Mouse (Mus musculus) granulocyte monocyte progenitor cell, adult 5-6 weeks (primary cell): ENCODE results near the gene Eif2b3. TPM values are rescaled to one million over a fixed set of nuclear protein-coding genes. Genes with fewer than 3 reads are reported as not detected.

Experiments
- ATAC-seq: replicated peaks from 2 replicates; pipeline ENCODE4 v1.8.0; 2016; ENCODE audit warnings: mild to moderate bottlenecking, moderate TSS enrichment, inconsistent platforms; ENCODE audit not compliant: poor library complexity, severe bottlenecking
- total RNA-seq, 2 experiments: library from RNA; stranded (forward) in 1 of 2; stranded (reverse) in 1 of 2; fragments of 200-712, 200-1000 nt in 1 of 2; fragments of >200 nt in 1 of 2; fragmentation: Nextera tagmentation in 1 of 2; gene quantifications; 2 replicates each; pipeline ENCODE4 v1.2.3; 2014 to 2017

The Eif2b3 gene
- total RNA-seq, 2 experiments from 2014 or later: 13.1 to 41.3 TPM

DNA sequence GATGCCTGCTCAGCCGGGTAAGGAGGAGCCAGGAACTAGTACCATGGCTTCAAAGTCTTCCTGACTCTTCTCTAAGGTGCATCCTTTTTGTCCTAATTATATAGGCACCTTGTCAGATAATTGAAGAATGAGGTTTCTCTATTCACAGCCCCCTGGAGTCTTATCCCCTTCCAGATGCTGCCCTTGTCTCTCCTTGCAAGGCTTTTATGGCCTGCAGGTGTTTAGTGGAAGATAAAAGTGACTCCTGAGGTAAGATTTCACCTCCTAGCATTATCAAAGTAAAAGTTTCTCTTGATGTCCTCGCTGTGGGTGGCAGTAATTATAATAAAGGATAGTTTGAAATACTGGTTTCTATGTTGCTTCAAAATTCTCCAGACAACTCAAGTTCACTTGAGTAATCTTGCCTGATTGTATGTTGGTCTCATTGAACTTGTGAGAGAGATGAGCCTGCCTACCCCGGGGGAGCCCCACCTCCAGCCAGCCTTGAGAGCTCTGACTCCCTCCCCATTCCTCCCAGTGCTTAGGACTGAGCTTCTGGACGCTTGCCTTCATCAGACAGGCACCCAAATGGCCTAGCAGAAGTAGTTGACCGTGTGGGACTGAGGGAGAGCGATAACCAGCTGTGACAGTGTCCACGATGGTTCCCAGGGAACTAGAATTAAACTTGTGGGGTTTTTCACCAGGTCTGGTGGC, 68.9 kb downstream of the Eif2b3 start:
- ATAC-seq: no peak

GRCm38 (mm10) chr4:117090586-117090985, 71.4 kb downstream of the Eif2b3 start:
- no peak for ATAC-seq

DNA sequence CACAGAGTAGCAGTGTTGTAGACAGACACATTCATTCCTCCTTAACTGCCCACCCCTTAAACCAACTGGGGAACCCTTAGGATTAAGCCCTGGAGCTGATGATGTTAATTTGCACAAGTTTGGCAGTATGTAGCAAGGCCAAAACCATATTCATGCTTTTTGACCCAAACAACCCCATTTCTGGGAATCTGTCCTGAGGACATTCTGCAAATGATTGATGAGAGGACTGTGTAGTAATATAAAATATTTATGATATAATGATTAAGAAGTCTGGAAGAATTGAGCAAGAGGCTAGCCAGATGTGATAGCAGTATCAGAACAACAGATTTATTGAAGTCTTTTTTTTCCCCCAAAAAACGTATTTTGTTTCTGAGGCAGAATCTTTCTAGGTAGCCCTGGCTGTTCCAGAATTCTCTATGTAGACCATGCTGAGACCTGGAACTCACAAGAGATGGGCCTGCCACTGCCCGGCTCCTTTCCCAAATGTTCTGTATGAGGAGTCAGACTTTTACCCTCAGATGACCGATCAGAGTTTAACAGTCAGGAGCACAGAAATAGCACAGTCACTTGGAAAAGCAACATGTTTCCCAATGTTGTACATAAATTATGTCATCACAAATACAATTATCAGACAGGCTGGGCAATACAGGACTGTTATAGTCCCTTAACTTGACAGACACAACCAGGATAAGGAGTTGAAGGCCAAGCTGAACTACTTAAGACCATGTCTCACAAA, 75.6 kb downstream of the Eif2b3 start:
- ATAC-seq: no peak

GRCm38 (mm10) chr4:117095551-117096452, 76.6 kb downstream of the Eif2b3 start, which contains the start of gene Ptch2:
Gene Ptch2 (plus strand): TSS chr4:117096075.
- ATAC-seq: peak; percentile 73

DNA sequence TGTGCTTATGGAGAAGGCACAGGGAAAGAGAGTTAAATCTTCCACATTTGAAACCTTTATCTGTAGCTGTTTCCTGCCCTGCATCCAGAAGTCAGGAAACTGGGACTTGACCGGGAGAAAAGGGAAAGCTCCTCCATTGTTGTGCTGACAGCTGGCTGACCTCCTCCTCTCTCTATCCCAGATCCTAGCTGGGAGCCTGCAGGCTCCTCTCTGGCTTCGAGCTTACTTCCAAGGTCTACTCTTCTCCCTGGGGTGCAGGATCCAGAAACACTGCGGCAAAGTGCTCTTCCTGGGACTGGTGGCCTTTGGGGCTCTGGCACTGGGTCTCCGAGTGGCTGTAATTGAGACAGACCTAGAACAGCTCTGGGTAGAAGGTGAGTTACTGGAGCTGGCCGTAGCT, 77.5 kb downstream of the Eif2b3 start:
- ATAC-seq: no peak

DNA sequence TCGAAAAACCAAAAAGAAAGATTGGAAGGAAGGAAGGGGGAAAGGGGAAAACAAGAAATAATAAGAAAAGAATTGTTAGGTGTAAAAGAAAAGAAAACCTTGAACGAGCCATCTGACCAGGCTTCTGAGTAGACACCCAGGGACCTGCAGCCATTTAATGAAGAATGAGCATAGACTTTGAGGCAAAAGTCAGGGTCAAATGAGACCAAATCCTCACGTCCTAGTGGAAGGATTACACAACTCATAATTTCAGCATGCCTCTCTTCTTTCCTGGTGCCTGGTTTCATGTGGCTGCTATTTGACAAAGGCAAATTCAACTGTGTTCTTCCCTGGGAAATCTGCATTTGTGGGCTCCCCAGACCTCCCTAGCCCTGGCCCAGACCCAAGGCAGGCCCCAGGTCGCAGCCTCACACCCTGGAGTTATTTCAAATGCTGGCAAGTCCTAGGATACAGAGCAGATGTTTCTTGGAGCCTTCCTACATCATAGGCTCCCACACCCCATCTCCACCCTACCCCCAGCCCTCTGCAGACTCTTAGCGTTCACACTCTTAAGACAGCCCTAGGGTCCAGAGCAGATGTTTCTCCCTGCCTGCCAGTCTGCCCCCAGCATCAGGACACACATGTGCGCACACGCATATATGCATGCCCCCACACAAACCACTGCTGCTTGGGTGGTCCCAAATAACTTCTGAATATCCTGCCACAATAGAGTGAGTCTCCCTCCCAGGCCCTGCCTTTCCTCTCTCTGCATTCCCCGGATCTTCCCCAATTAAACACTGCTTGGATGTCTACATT, 79.0 kb downstream of the Eif2b3 start:
- ATAC-seq: no peak

- ATAC-seq: no peak
Observed at GRCm38 (mm10) chr4:117098764-117099036, 79.5 kb downstream of the Eif2b3 start.

DNA sequence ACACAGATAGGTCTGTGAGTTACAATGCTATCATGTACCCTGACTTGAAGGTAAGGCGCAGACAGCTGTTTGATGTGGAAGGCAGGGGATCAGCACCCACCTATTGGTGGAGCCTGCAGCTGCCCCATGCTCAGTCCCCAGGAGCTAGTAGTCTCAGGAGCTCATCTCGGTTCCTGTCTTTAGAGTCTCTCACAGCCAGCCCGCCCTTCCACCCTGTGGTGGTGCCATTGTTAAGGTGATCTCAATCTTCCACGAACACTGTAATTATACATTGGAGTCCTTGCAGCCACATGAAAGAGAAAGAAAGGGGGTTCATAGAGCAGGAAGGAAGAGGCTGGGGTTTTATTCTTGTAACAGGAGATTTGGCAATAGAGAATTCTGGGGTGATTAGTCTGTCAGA, 80.8 kb downstream of the Eif2b3 start:
- peak; percentile 6; the same call in 1 of the 2 replicates for ATAC-seq

- ATAC-seq: peak; percentile 77
Observed at GRCm38 (mm10) chr4:117101218-117101617, 82.0 kb downstream of the Eif2b3 start.

- no peak; the same call in 1 of the 2 replicates for ATAC-seq
Observed at GRCm38 (mm10) chr4:117104672-117105071, 85.5 kb downstream of the Eif2b3 start.

GRCm38 (mm10) chr4:117105127-117105526, 85.9 kb downstream of the Eif2b3 start:
- no peak for ATAC-seq

DNA sequence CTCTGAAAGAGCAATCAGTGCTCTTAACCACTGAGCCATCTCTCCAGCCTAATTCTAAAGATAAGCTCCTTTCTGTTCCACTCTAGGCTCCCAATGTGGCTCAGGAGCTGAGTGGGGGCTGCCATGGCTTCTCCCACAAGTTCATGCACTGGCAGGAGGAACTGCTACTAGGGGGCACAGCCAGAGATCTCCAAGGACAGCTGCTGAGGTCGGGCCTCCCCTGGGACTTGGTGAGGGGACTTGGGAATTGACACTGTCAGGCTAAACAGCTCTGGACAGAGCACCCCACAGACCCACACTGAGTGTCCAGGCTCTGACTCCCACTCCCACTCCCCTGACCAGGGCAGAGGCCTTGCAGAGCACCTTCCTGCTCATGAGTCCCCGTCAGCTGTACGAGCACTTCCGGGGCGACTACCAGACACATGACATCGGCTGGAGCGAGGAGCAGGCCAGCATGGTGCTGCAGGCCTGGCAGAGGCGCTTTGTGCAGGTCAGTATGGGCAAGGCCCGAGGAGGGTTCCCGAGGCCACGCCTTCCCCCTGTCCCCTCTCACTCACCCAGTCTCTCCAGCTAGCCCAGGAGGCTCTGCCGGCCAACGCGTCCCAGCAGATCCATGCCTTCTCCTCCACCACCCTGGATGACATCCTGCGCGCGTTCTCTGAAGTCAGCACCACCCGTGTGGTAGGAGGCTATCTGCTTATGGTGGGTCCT, 88.8 kb downstream of the Eif2b3 start:
- no peak for ATAC-seq

GRCm38 (mm10) chr4:117108524-117108849, 89.3 kb downstream of the Eif2b3 start:
- ATAC-seq: no peak

- ATAC-seq: no peak
Observed at GRCm38 (mm10) chr4:117109330-117109729, 90.1 kb downstream of the Eif2b3 start.

DNA sequence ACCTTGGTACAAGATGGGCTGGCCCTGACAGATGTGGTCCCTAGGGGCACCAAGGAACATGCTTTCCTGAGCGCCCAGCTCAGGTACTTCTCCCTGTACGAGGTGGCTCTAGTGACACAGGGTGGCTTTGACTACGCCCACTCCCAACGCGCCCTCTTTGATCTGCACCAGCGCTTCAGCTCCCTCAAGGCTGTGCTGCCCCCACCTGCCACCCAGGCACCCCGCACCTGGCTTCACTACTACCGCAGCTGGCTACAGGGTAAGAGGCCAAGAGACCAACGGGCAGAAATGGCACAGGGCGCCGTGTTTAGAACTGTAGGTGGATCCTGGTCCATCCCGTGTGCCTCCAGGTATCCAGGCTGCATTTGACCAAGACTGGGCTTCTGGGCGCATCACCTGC, 91.0 kb downstream of the Eif2b3 start:
- ATAC-seq: no peak

DNA sequence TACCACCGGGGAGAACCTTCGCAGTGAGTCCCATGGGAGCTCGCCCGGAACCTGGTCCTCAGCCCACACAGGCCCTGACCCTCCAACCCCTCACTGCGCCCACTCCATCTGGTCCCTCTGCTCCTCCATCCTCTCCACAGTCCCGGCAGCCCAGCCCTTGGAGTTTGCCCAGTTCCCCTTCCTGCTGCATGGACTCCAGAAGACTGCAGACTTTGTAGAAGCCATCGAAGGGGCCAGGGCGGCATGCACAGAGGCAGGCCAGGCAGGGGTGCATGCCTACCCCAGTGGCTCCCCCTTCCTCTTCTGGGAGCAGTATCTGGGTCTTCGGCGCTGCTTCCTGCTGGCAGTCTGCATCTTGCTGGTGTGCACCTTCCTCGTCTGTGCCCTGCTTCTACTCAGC, 91.8 kb downstream of the Eif2b3 start:
- no peak for ATAC-seq

GRCm38 (mm10) chr4:117113237-117113636, 94.0 kb downstream of the Eif2b3 start:
- ATAC-seq: no peak

DNA sequence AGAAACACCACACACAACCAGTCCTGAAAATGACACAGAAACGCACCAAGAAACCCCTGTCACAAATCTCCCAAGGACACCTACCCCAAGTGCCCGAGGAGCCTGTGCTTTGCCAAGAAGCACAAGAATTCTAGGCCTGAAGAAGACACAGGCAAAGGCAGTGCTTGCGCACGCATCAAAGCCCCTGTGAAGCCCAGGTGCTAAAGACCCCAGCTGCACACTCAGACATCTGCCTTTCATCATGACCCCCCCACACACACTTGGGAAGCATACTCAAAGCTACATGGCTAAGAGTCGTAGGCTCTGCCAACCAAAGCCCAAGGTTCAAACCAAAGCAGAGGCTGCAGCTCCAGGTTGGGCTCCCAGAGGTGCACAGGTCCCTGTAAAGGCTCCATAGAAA, 96.4 kb downstream of the Eif2b3 start:
- ATAC-seq: no peak

DNA sequence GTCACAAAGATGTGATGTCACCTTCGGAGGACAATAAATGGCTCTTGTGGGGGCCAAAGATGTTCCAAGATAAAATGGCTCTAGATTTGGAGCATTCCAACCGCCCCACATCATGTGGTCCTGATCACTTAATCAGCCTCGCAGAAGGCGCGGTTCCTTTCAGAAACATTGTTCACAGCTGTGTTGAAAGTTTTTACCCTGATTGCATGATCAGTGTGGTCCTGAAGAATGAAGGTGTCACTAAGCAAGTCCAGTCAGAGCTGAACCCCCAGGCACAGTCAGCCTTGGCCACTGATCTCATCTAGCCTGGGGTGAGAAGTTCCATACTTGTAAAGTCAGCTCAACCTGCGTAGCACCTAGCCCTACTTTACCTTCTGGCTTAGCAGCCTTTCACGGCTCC, 98.7 kb downstream of the Eif2b3 start:
- ATAC-seq: peak; percentile 9; the same call in 1 of the 2 replicates

DNA sequence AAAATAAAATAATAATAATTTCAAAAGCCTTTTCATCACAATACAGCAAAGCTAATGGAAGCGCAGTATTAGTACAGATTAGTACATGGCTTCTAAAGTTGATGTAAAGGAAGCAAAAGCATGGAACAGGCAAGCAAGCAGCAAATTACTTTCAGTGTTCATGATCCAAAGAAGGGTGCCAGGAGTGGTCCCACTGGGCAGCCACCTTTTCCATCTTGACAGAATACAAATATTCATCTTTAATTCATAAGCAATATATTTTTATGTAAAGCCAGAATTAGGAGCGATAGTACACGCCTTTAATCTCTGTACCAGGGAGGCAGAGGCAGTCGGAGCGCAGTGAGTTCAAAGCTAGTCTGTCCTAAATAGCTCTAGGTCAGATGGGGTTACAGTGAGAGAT, 100.4 kb downstream of the Eif2b3 start:
- no peak for ATAC-seq
